Comparison of ENCODE assay signal across 8 mouse cellular contexts in the genomic region with DNA sequence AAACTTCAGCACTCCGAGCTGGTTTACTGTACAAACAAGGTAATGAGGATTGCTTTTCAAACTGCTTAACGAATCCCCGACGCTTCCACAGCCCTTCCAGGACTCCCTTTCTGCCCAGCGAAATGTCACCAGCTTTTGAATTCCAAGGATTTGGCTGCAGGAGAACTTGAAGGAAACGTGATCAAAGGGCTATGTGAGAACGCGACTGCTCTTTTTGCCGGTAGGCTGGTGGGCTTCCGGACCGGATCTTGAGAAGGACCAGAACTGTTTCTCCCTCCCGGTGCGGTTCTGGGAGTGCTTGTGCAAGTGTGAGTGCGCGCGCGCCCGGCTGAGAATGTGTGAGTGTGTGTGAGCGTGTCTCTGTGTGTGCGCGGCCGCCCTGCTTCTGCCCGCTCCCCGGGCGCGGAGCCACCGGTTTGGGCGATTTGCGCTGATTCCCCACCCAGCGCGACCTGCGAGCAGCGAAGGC. TPM values are rescaled to one million over a fixed set of nuclear protein-coding genes. Genes with fewer than 3 reads are reported as not detected.
A peak's percentile ranks its signal among the peaks of the same experiment; 100 is the strongest.
DNase-seq lines count a peak whose midpoint lies in the region; ATAC-seq and TF ChIP-seq lines count a peak whose summit lies in the region.

No protein-coding gene starts in this region.

- H3K27ac ChIP-seq in heart, postnatal 0 days (ENCODE audit: low read depth) = no peak overlapping the region
- H3K27ac ChIP-seq in hindbrain, embryonic 10.5 days = no peak overlapping the region
- H3K27ac ChIP-seq in limb, embryonic 11.5 days (replicated peaks; ENCODE audit: low read depth, low read length) = no peak overlapping the region

- peaks cover 57% of the 10 kb centered on the region for H3K27me3 ChIP-seq in heart, postnatal 0 days (ENCODE audit: control insufficient read depth, insufficient read depth, low read length)
- H3K27me3 ChIP-seq in hindbrain, embryonic 10.5 days (ENCODE audit: insufficient read depth, poor library complexity, severe bottlenecking) = peaks cover 65% of the 10 kb centered on the region
- peaks cover 29% of the 10 kb centered on the region for H3K27me3 ChIP-seq in limb, embryonic 11.5 days (ENCODE audit: control insufficient read depth, insufficient read depth, low read length)

- no peaks in the 10 kb centered on the region for H3K36me3 ChIP-seq in heart, postnatal 0 days (replicated peaks; ENCODE audit: control insufficient read depth, insufficient read depth, low read length)
- H3K36me3 ChIP-seq in hindbrain, embryonic 10.5 days = no peaks in the 10 kb centered on the region
- H3K36me3 ChIP-seq in limb, embryonic 11.5 days (ENCODE audit: control insufficient read depth, insufficient read depth, low read length) = no peaks in the 10 kb centered on the region

- ATAC-seq in heart, postnatal 0 days (ENCODE audit: insufficient read depth, low read depth) = no peak
- ATAC-seq in limb, embryonic 11.5 days (ENCODE audit: insufficient number of reproducible peaks, low FRiP score, low TSS enrichment, low read depth) = no peak

- H3K9ac ChIP-seq in heart, postnatal 0 days (replicated peaks; ENCODE audit: low read depth, low read length) = no peak overlapping the region
- H3K9ac ChIP-seq in limb, embryonic 11.5 days (ENCODE audit: low read length) = no peak overlapping the region

- H3K4me3 ChIP-seq in heart, postnatal 0 days (ENCODE audit: low read depth, low read length) = peak overlapping the region; percentile 68
- H3K4me3 ChIP-seq in hindbrain, embryonic 10.5 days = peak overlapping the region; percentile 68
- peak overlapping the region; percentile 48 for H3K4me3 ChIP-seq in limb, embryonic 11.5 days (ENCODE audit: low read depth, low read length)

- H3K4me1 ChIP-seq in heart, postnatal 0 days (ENCODE audit: control insufficient read depth, insufficient read depth) = no peaks in the 10 kb centered on the region
- H3K4me1 ChIP-seq in hindbrain, embryonic 10.5 days (replicated peaks) = peaks cover 27% of the 10 kb centered on the region
- H3K4me1 ChIP-seq in limb, embryonic 11.5 days (ENCODE audit: control insufficient read depth, insufficient read depth, low read length) = 0 out of 2 replicates have a peak, but pooled peaks cover 6% of the 10 kb centered on the region

- no peak for TF ChIP-seq CTCF in heart, postnatal 0 days (IDR thresholded peaks at IDR 0.05; ENCODE audit: low read depth)

- no peak for TF ChIP-seq EP300 in heart, postnatal 0 days (IDR thresholded peaks at IDR 0.05; ENCODE audit: low read depth)

- no peak for DNase-seq in heart, postnatal 0 days (ENCODE audit: low spot score)
- no peak for DNase-seq in heart, adult 18-20 months
- peak; percentile 29 to 30 for DNase-seq in cerebellum, postnatal 36 days
- DNase-seq in hindbrain, embryonic 10.5 days (ENCODE audit: low spot score) = peak; percentile 41
- DNase-seq in limb, embryonic 11.5 days (ENCODE audit: low spot score) = no peak
- DNase-seq in right cerebral cortex, postnatal 10 days (ENCODE audit: low spot score in 2 of 2) = peak; percentile 73 to 77
- no peak for DNase-seq in adrenal gland, adult 2 months
- DNase-seq in urinary bladder, postnatal 14 days (ENCODE audit: low spot score) = no peak

- WGBS in heart, postnatal 0 days = under 1% methylated on average over 33 of the region's 33 CpGs
- WGBS in hindbrain, embryonic 10.5 days = under 1% methylated on average over 33 of the region's 33 CpGs
- WGBS in limb, embryonic 11.5 days = under 1% methylated on average over 33 of the region's 33 CpGs

- peak overlapping the region; percentile 98 for H3K4me2 ChIP-seq in heart, postnatal 0 days (ENCODE audit: low read depth, low read length)
- peak overlapping the region; percentile 75 for H3K4me2 ChIP-seq in limb, embryonic 11.5 days (ENCODE audit: low read depth, severe bottlenecking)

- H3K9me3 ChIP-seq in heart, postnatal 0 days (replicated peaks; ENCODE audit: control insufficient read depth, low read length) = no peaks in the 10 kb centered on the region
- H3K9me3 ChIP-seq in hindbrain, embryonic 10.5 days = no peaks in the 10 kb centered on the region
- no peaks in the 10 kb centered on the region for H3K9me3 ChIP-seq in limb, embryonic 11.5 days (ENCODE audit: control insufficient read depth, low read length)

RNA-seq across cellular contexts. Expression of a gene that starts 1.3 kb away (rescaled TPM):
- total RNA-seq in heart, postnatal 0 days (2014; rRNA removed; ENCODE audit: low replicate concordance) = not detected in 2 replicates
- 0.08 and 0.11 TPM in 2 replicates for polyA plus RNA-seq in heart, postnatal 0 days (2015; fragmentation: Nextera tagmentation; extraction: Ambion mirVana)
- not detected for total RNA-seq in heart, adult 18-20 months (2021)
- 0.87 and 2.6 TPM in 2 replicates for polyA plus RNA-seq in hindbrain, embryonic 10.5 days (2016; fragmentation: Nextera tagmentation; extraction: Ambion mirVana)
- polyA plus RNA-seq in limb, embryonic 11.5 days (2014; fragmentation: Nextera tagmentation; extraction: Ambion mirVana) = 0.41 and 0.76 TPM in 2 replicates
- under 1 TPM; 0.07 to 0.14 TPM for total RNA-seq in adrenal gland, adult 2 months (2021)
- polyA plus RNA-seq in adrenal gland, adult 2 months (2012; rRNA removed) = not detected in 2 replicates

Comparison
In these comparisons a context has a peak if more than half of its experiments do, and no peak if none do; other contexts are left out.
1. DNase-seq: peak in cerebellum, postnatal 36 days (2 of 2), hindbrain, embryonic 10.5 days (single experiment) and right cerebral cortex, postnatal 10 days (2 of 2); none in heart, postnatal 0 days (single experiment), heart, adult 18-20 months (0 of 2), limb, embryonic 11.5 days (single experiment), adrenal gland, adult 2 months (single experiment) and urinary bladder, postnatal 14 days (single experiment).
2. Peak in every context shown above with its lines, with median percentiles within 50 percentile points of each other: H3K4me3 ChIP-seq.